Mouse (Mus musculus) forebrain, embryonic 10.5 days (tissue): ENCODE data around the gene Polr1b. TPM values are rescaled to one million over a fixed set of nuclear protein-coding genes. Genes with fewer than 3 reads are reported as not detected.
A peak's percentile ranks its signal among the peaks of the same experiment; 100 is the strongest.

ENCODE experiments used
- DNase-seq: peaks from one replicate; pipeline ENCODE4 v3.0.0-alpha.2; 2017; ENCODE audit warnings: low spot score; ENCODE audit errors: extremely low spot score
- H3K27ac ChIP-seq: fragments of 300-500 bp; sonication (generic); 2 replicates; pipeline ENCODE4 v1.5.1; 2016; ENCODE audit warnings: mild to moderate bottlenecking
- H3K27me3 ChIP-seq: fragments of 300-500 bp; sonication (generic); 2 replicates; pipeline ENCODE4 v1.6.1; 2016; ENCODE audit warnings: mild to moderate bottlenecking; ENCODE audit not compliant: poor library complexity, severe bottlenecking
- H3K36me3 ChIP-seq: fragments of 300-500 bp; sonication (generic); replicated peaks from 2 replicates; pipeline ENCODE4 v1.6.1; 2016; ENCODE audit warnings: mild to moderate bottlenecking, moderate library complexity
- H3K4me1 ChIP-seq: fragments of 300-500 bp; sonication (generic); 2 replicates; pipeline ENCODE4 v1.6.1; 2016
- H3K4me3 ChIP-seq: fragments of 300-500 bp; sonication (generic); 2 replicates; pipeline ENCODE4 v1.5.1; 2016; ENCODE audit warnings: mild to moderate bottlenecking, moderate library complexity
- H3K9me3 ChIP-seq: fragments of 300-500 bp; sonication (generic); 2 replicates; pipeline ENCODE4 v1.6.1; 2016; ENCODE audit warnings: mild to moderate bottlenecking, moderate library complexity
- WGBS: fragments of 180-500 bp; shearing (Covaris S2); methylation state at CpG from one replicate; pipeline ENCODE4 v1.1.7; 2016; 5-methylcytosine and 5-hydroxymethylcytosine counted together
- polyA plus RNA-seq: library from polyadenylated mRNA; unstranded; fragments of >200 nt; fragmentation: Nextera tagmentation; extraction: Ambion mirVana; gene quantifications from 2 replicates; pipeline ENCODE4 v1.2.1, GENCODE M21; 2016

Polr1b gene
- polyA plus RNA-seq, 1 experiment from 2014 or later: 47.6 TPM

- Histone ChIP-seq H3K27me3 (no peaks in the 10 kb centered on the region), H3K9me3 (peaks cover 14% of the 10 kb centered on the region), H3K27ac (peak overlapping the region; percentile 89), H3K36me3 (peaks cover 71% of the 10 kb centered on the region), H3K4me3 (peak overlapping the region; percentile 72), H3K4me1 (peaks cover 22% of the 10 kb centered on the region)
- 47% methylated on average over 18 of the region's 18 CpGs for WGBS
- no peak for DNase-seq
Measured at GRCm38 (mm10) chr2:129129987-129130545, 29.3 kb downstream of the Polr1b start.

GRCm38 (mm10) chr2:129130776-129131175 is 30.0 kb downstream of the Polr1b start:
- Histone ChIP-seq H3K27me3 (no peaks in the 10 kb centered on the region), H3K4me1 (peaks cover 22% of the 10 kb centered on the region), H3K4me3 (peak overlapping the region; percentile 72), H3K9me3 (peaks cover 14% of the 10 kb centered on the region), H3K36me3 (peaks cover 64% of the 10 kb centered on the region), H3K27ac (peak overlapping the region; percentile 89)
- 91% methylated on average over 2 of the region's 2 CpGs for WGBS
- DNase-seq: no peak

- H3K4me3 ChIP-seq: no peak overlapping the region
- peaks cover 49% of the 10 kb centered on the region for H3K36me3 ChIP-seq
- WGBS: 93% methylated on average over 7 of the region's 7 CpGs
- H3K9me3 ChIP-seq: peaks cover 14% of the 10 kb centered on the region
- DNase-seq: no peak
- no peak overlapping the region for H3K27ac ChIP-seq
- H3K4me1 ChIP-seq: peaks cover 22% of the 10 kb centered on the region
- H3K27me3 ChIP-seq: no peaks in the 10 kb centered on the region
Measured at GRCm38 (mm10) chr2:129132231-129132630, 31.4 kb downstream of the Polr1b start.

GRCm38 (mm10) chr2:129133006-129133805 is 32.4 kb downstream of the Polr1b start:
- no peak overlapping the region for H3K4me3 ChIP-seq
- 95% methylated on average over 14 of the region's 14 CpGs for WGBS
- H3K9me3 ChIP-seq: peaks cover 14% of the 10 kb centered on the region
- DNase-seq: no peak
- H3K27ac ChIP-seq: no peak overlapping the region
- peaks cover 22% of the 10 kb centered on the region for H3K4me1 ChIP-seq
- H3K27me3 ChIP-seq: no peaks in the 10 kb centered on the region
- peaks cover 39% of the 10 kb centered on the region for H3K36me3 ChIP-seq

GRCm38 (mm10) chr2:129139906-129140305 is 39.1 kb downstream of the Polr1b start:
- DNase-seq: no peak
- H3K36me3 ChIP-seq: no peaks in the 10 kb centered on the region
- no peaks in the 10 kb centered on the region for H3K4me1 ChIP-seq
- no peak overlapping the region for H3K27ac ChIP-seq
- 91% methylated on average over 10 of the region's 10 CpGs for WGBS
- H3K27me3 ChIP-seq: no peaks in the 10 kb centered on the region
- H3K4me3 ChIP-seq: no peak overlapping the region
- no peaks in the 10 kb centered on the region for H3K9me3 ChIP-seq

- Histone ChIP-seq H3K36me3 (no peaks in the 10 kb centered on the region), H3K27me3 (no peaks in the 10 kb centered on the region), H3K27ac (no peak overlapping the region), H3K9me3 (no peaks in the 10 kb centered on the region), H3K4me3 (no peak overlapping the region), H3K4me1 (peaks cover 6% of the 10 kb centered on the region; the same call in 1 of the 2 replicates)
- no peak for DNase-seq
- WGBS: 49% methylated on average over 2 of the region's 2 CpGs
Measured at GRCm38 (mm10) chr2:129148836-129149235, 48.0 kb downstream of the Polr1b start.

- H3K36me3 ChIP-seq: no peaks in the 10 kb centered on the region
- no peak overlapping the region for H3K27ac ChIP-seq
- no peaks in the 10 kb centered on the region for H3K9me3 ChIP-seq
- no peak overlapping the region for H3K4me3 ChIP-seq
- 92% methylated on average over 5 of the region's 5 CpGs for whole genome bisulfite sequencing
- H3K27me3 ChIP-seq: no peaks in the 10 kb centered on the region
- no peak for DNase-seq
- peaks cover 6% of the 10 kb centered on the region; the same call in 1 of the 2 replicates for H3K4me1 ChIP-seq
Measured at GRCm38 (mm10) chr2:129150386-129150785, 49.6 kb downstream of the Polr1b start.

- DNase-seq: no peak
- Histone ChIP-seq H3K4me3 (no peak overlapping the region), H3K4me1 (peaks cover 6% of the 10 kb centered on the region; the same call in 1 of the 2 replicates), H3K27me3 (no peaks in the 10 kb centered on the region), H3K27ac (no peak overlapping the region), H3K9me3 (no peaks in the 10 kb centered on the region), H3K36me3 (no peaks in the 10 kb centered on the region)
- 94% methylated on average over 9 of the region's 9 CpGs for WGBS
Measured at GRCm38 (mm10) chr2:129151111-129151510, 50.3 kb downstream of the Polr1b start.

- Histone ChIP-seq H3K27ac (no peak overlapping the region), H3K4me1 (peaks cover 6% of the 10 kb centered on the region; the same call in 1 of the 2 replicates), H3K36me3 (no peaks in the 10 kb centered on the region), H3K9me3 (no peaks in the 10 kb centered on the region), H3K4me3 (no peak overlapping the region), H3K27me3 (no peaks in the 10 kb centered on the region)
- WGBS: 90% methylated on average over 1 of the region's 1 CpGs
- no peak for DNase-seq
Measured at GRCm38 (mm10) chr2:129152751-129153150, 52.0 kb downstream of the Polr1b start.

- H3K27me3 ChIP-seq: no peaks in the 10 kb centered on the region
- 0 out of 2 replicates have a peak, but pooled peaks cover 5% of the 10 kb centered on the region for H3K9me3 ChIP-seq
- 78% methylated on average over 5 of the region's 5 CpGs for WGBS
- H3K4me3 ChIP-seq: no peak overlapping the region
- no peak for DNase-seq
- no peaks in the 10 kb centered on the region for H3K36me3 ChIP-seq
- H3K4me1 ChIP-seq: no peaks in the 10 kb centered on the region
- no peak overlapping the region for H3K27ac ChIP-seq
Measured at GRCm38 (mm10) chr2:129164815-129165214, 64.0 kb downstream of the Polr1b start.

GRCm38 (mm10) chr2:129166466-129167463 is 66.0 kb downstream of the Polr1b start:
- H3K4me1 ChIP-seq: no peaks in the 10 kb centered on the region
- no peak overlapping the region for H3K4me3 ChIP-seq
- WGBS: 77% methylated on average over 10 of the region's 10 CpGs
- no peak for DNase-seq
- H3K36me3 ChIP-seq: no peaks in the 10 kb centered on the region
- H3K9me3 ChIP-seq: 0 out of 2 replicates have a peak, but pooled peaks cover 5% of the 10 kb centered on the region
- no peak overlapping the region for H3K27ac ChIP-seq
- H3K27me3 ChIP-seq: no peaks in the 10 kb centered on the region

- no peak overlapping the region for H3K27ac ChIP-seq
- DNase-seq: no peak
- 59% methylated on average over 10 of the region's 10 CpGs for WGBS
- 0 out of 2 replicates have a peak, but pooled peaks cover 2% of the 10 kb centered on the region for H3K9me3 ChIP-seq
- H3K27me3 ChIP-seq: no peaks in the 10 kb centered on the region
- peaks cover 7% of the 10 kb centered on the region for H3K4me1 ChIP-seq
- H3K4me3 ChIP-seq: no peak overlapping the region
- no peaks in the 10 kb centered on the region for H3K36me3 ChIP-seq
Measured at GRCm38 (mm10) chr2:129173386-129173785, 72.6 kb downstream of the Polr1b start.
